Mouse (Mus musculus) hindbrain, embryonic 13.5 days (tissue): ENCODE results near the gene Fam71e1. TPM values are rescaled to one million over a fixed set of nuclear protein-coding genes. Genes with fewer than 3 reads are reported as not detected.

Experiments used
- ATAC-seq: fragments of 200-750 bp; cut with Nextera tagmentation; 2 replicates; pipeline ENCODE4 v1.8.0; 2017; ENCODE audit warnings: moderate TSS enrichment; ENCODE audit not compliant: low FRiP score
- H3K27ac ChIP-seq: fragments of 300-500 bp; sonication (generic); 2 replicates; pipeline ENCODE4 v1.5.1; 2015; ENCODE audit warnings: inconsistent platforms, mild to moderate bottlenecking, moderate library complexity
- H3K27me3 ChIP-seq: fragments of 300-500 bp; sonication (generic); 2 replicates; pipeline ENCODE4 v1.6.1; 2015; ENCODE audit warnings: mild to moderate bottlenecking, inconsistent platforms
- H3K36me3 ChIP-seq: fragments of 300-500 bp; sonication (generic); 2 replicates; pipeline ENCODE4 v1.6.1; 2015; ENCODE audit warnings: mild to moderate bottlenecking, inconsistent platforms
- H3K4me1 ChIP-seq: fragments of 300-500 bp; sonication (generic); replicated peaks from 2 replicates; pipeline ENCODE4 v1.6.1; 2015; ENCODE audit warnings: inconsistent platforms
- H3K4me2 ChIP-seq: fragments of 300-500 bp; sonication (generic); 2 replicates; pipeline ENCODE4 v1.6.1; 2015; ENCODE audit warnings: inconsistent platforms, mild to moderate bottlenecking, moderate library complexity
- H3K4me3 ChIP-seq: fragments of 300-500 bp; sonication (generic); 2 replicates; pipeline ENCODE4 v1.5.1; 2015; ENCODE audit warnings: mild to moderate bottlenecking, inconsistent platforms
- H3K9ac ChIP-seq: fragments of 300-500 bp; sonication (generic); 2 replicates; pipeline ENCODE4 v1.6.1; 2015; ENCODE audit warnings: mild to moderate bottlenecking, inconsistent platforms
- H3K9me3 ChIP-seq: fragments of 300-500 bp; sonication (generic); 2 replicates; pipeline ENCODE4 v1.6.1; 2016; ENCODE audit warnings: inconsistent platforms
- WGBS: fragments of 180-500 bp; shearing (Covaris S2); methylation state at CpG from one replicate; pipeline ENCODE4 v1.1.7; 2015; 5-methylcytosine and 5-hydroxymethylcytosine counted together
- polyA plus RNA-seq: library from polyadenylated mRNA; unstranded; fragments of >200 nt; fragmentation: Nextera tagmentation; extraction: Ambion mirVana; gene quantifications from 2 replicates; pipeline ENCODE4 v1.2.1, GENCODE M21; 2015

The Fam71e1 gene
- polyA plus RNA-seq, 1 experiment from 2014 or later: 32.2 TPM

DNA sequence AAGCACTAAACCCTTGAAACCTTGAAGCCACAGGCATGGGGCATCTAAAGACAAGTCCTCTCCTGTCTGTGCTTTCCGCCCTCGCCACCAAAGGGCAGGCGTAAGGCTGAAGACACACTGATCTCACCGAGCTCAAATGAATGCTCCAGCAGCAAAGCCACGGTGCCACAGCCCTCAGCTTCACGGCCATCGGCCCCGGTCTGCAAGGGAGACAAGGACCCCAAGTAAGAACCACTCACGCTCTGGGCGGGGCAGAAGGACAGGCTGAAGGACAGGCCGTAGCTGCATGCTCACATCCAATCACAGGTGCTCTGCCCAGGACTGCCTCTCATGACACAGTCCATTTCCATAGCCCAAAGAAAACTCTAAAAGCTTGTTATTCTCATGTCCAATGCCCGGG lies 1.7 kb upstream of the Fam71e1 start:
- H3K4me3 ChIP-seq: 0 out of 2 replicates have a peak overlapping the region, but pooled peaks have one; percentile 5
- H3K9ac ChIP-seq: peak overlapping the region; percentile 93; the same call in 1 of the 2 replicates
- H3K27ac ChIP-seq: no peak overlapping the region
- H3K4me2 ChIP-seq: peak overlapping the region; percentile 85
- WGBS: 95% methylated on average over 12 of the region's 12 CpGs
- no peak for ATAC-seq
- H3K27me3 ChIP-seq: 0 out of 2 replicates have a peak, but pooled peaks cover 3% of the 10 kb centered on the region
- peaks cover 42% of the 10 kb centered on the region for H3K4me1 ChIP-seq
- H3K36me3 ChIP-seq: peaks cover 46% of the 10 kb centered on the region
- H3K9me3 ChIP-seq: no peaks in the 10 kb centered on the region

GRCm38 (mm10) chr7:44495086-44495485 lies 1.3 kb upstream of the Fam71e1 start:
- Histone ChIP-seq H3K27ac (no peak overlapping the region), H3K36me3 (peaks cover 42% of the 10 kb centered on the region), H3K4me3 (peak overlapping the region; percentile 76), H3K4me1 (peaks cover 42% of the 10 kb centered on the region), H3K9me3 (no peaks in the 10 kb centered on the region), H3K9ac (peak overlapping the region; percentile 93), H3K4me2 (peak overlapping the region; percentile 85), H3K27me3 (0 out of 2 replicates have a peak, but pooled peaks cover 7% of the 10 kb centered on the region)
- ATAC-seq: no peak
- WGBS: 89% methylated on average over 7 of the region's 7 CpGs

- ATAC-seq: no peak
- WGBS: under 1% methylated on average over 25 of the region's 26 CpGs
- H3K9me3 ChIP-seq: no peaks in the 10 kb centered on the region
Observed at GRCm38 (mm10) chr7:44496771-44497109, 359 bp downstream of the Fam71e1 start.

GRCm38 (mm10) chr7:44497361-44498055 lies 1.1 kb downstream of the Fam71e1 start:
- 83% methylated on average over 10 of the region's 10 CpGs for WGBS
- H3K9ac ChIP-seq: peak overlapping the region; percentile 93
- peak overlapping the region; percentile 76 for H3K4me3 ChIP-seq
- peaks cover 18% of the 10 kb centered on the region for H3K36me3 ChIP-seq
- H3K27me3 ChIP-seq: 0 out of 2 replicates have a peak, but pooled peaks cover 8% of the 10 kb centered on the region
- peak overlapping the region; percentile 99 for H3K27ac ChIP-seq
- no peaks in the 10 kb centered on the region for H3K9me3 ChIP-seq
- peaks cover 31% of the 10 kb centered on the region for H3K4me1 ChIP-seq
- H3K4me2 ChIP-seq: peak overlapping the region; percentile 85
- ATAC-seq: no peak

More at GRCm38 (mm10) chr7:44496771-44497109, 359 bp downstream of the Fam71e1 start:
- H3K9ac ChIP-seq: peak overlapping the region; percentile 93
- peaks cover 26% of the 10 kb centered on the region for H3K36me3 ChIP-seq
- H3K4me3 ChIP-seq: peak overlapping the region; percentile 76
- peak overlapping the region; percentile 99 for H3K27ac ChIP-seq
- peak overlapping the region; percentile 85 for H3K4me2 ChIP-seq
- peaks cover 31% of the 10 kb centered on the region for H3K4me1 ChIP-seq
- 0 out of 2 replicates have a peak, but pooled peaks cover 8% of the 10 kb centered on the region for H3K27me3 ChIP-seq

DNA sequence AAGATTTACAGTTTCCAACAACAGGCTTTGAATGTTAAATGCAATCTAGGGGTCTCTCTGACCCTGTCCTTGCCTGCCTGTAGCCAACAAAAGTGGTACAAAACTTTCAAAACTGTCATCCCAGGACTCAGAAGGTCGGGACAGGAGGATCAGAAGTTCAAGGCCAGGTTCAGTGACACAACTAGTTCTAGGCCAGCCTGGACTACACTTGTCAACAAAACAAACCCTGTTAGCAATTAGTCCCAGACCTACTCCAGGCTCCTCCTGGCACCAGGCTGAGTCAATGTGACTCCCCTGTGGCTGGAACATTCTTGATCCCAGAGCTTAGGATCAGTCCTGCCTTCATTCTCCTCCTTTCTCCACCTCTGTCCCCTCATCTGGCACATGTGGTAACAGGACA lies 2.5 kb downstream of the Fam71e1 start:
- no peak overlapping the region for H3K4me3 ChIP-seq
- H3K27me3 ChIP-seq: 0 out of 2 replicates have a peak, but pooled peaks cover 8% of the 10 kb centered on the region
- H3K4me2 ChIP-seq: no peak overlapping the region
- no peak overlapping the region for H3K27ac ChIP-seq
- no peak overlapping the region for H3K9ac ChIP-seq
- 82% methylated on average over 1 of the region's 1 CpGs for WGBS
- H3K36me3 ChIP-seq: peaks cover 6% of the 10 kb centered on the region; the same call in 1 of the 2 replicates
- peaks cover 27% of the 10 kb centered on the region for H3K4me1 ChIP-seq
- no peaks in the 10 kb centered on the region for H3K9me3 ChIP-seq
- no peak for ATAC-seq

- no peak overlapping the region for H3K27ac ChIP-seq
- no peak for ATAC-seq
- H3K36me3 ChIP-seq: no peaks in the 10 kb centered on the region
- 0 out of 2 replicates have a peak, but pooled peaks cover 8% of the 10 kb centered on the region for H3K27me3 ChIP-seq
- WGBS: 69% methylated on average over 20 of the region's 20 CpGs
- peaks cover 19% of the 10 kb centered on the region for H3K4me1 ChIP-seq
- no peak overlapping the region for H3K9ac ChIP-seq
- no peak overlapping the region for H3K4me3 ChIP-seq
- H3K9me3 ChIP-seq: 0 out of 2 replicates have a peak, but pooled peaks cover 3% of the 10 kb centered on the region
- H3K4me2 ChIP-seq: no peak overlapping the region
Observed at GRCm38 (mm10) chr7:44500046-44500445, 3.7 kb downstream of the Fam71e1 start.

DNA sequence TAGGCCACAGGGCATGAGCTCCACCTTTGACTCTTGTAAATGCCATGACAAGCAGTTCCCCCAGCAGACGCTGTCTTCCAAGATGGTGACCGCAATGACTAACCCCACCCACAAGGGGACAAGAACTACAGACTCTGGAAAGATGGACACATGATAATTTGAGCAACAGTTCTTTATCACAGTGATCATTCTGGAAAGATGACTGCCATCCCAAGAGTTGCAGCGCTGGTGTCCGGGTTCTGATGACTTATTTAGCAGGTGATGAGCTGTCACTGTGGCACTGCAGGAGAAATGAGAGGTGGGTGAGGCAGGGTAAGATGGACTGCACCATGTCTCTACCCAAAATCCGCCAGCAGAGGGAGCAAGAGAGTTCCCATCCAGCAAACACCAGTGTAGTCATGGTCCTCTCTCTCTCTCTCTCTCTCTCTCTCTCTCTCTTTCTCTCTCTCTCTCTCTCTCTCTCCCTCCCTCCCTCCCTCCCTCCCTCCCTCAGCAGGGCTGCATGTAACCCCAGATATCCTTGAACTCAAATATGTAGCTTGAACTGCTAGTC lies 5.3 kb downstream of the Fam71e1 start:
- WGBS: 37% methylated on average over 5 of the region's 5 CpGs
- Histone ChIP-seq H3K4me3 (no peak overlapping the region), H3K9ac (no peak overlapping the region), H3K27ac (no peak overlapping the region), H3K4me2 (no peak overlapping the region), H3K27me3 (0 out of 2 replicates have a peak, but pooled peaks cover 8% of the 10 kb centered on the region), H3K36me3 (no peaks in the 10 kb centered on the region), H3K9me3 (0 out of 2 replicates have a peak, but pooled peaks cover 3% of the 10 kb centered on the region), H3K4me1 (peaks cover 11% of the 10 kb centered on the region)
- ATAC-seq: no peak

DNA sequence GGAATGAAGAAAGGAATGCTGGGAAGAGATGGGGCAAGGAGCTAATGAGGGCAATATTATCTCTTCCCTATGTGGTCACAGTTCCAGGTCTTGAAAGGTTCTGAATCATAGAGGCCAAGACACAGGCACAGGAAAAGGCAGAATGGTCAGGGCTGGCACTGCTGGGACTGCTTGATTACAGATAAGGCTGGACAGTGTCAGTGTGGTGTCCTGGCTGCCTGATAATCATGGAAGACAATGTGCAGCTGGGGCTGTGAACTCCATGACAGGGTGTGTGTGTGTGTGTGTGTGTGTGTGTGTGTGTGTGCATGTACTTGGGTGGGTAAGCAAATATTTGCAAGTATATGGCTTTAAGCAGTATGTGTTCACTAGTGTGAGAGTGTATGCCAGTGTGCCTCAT lies 11.1 kb downstream of the Fam71e1 start:
- H3K27me3 ChIP-seq: peaks cover 33% of the 10 kb centered on the region
- H3K4me2 ChIP-seq: no peak overlapping the region
- no peak overlapping the region for H3K27ac ChIP-seq
- 0 out of 2 replicates have a peak, but pooled peaks cover 3% of the 10 kb centered on the region for H3K9me3 ChIP-seq
- ATAC-seq: no peak
- no peaks in the 10 kb centered on the region for H3K4me1 ChIP-seq
- H3K9ac ChIP-seq: no peak overlapping the region
- H3K4me3 ChIP-seq: no peak overlapping the region
- no peaks in the 10 kb centered on the region for H3K36me3 ChIP-seq

- Histone ChIP-seq H3K4me1 (peaks cover 5% of the 10 kb centered on the region), H3K27ac (no peak overlapping the region), H3K9ac (no peak overlapping the region), H3K9me3 (no peaks in the 10 kb centered on the region), H3K4me3 (no peak overlapping the region), H3K27me3 (peaks cover 57% of the 10 kb centered on the region), H3K36me3 (no peaks in the 10 kb centered on the region), H3K4me2 (no peak overlapping the region)
- WGBS: 73% methylated on average over 9 of the region's 9 CpGs
- no peak for ATAC-seq
Observed at GRCm38 (mm10) chr7:44519240-44519913, 23.0 kb downstream of the Fam71e1 start.

DNA sequence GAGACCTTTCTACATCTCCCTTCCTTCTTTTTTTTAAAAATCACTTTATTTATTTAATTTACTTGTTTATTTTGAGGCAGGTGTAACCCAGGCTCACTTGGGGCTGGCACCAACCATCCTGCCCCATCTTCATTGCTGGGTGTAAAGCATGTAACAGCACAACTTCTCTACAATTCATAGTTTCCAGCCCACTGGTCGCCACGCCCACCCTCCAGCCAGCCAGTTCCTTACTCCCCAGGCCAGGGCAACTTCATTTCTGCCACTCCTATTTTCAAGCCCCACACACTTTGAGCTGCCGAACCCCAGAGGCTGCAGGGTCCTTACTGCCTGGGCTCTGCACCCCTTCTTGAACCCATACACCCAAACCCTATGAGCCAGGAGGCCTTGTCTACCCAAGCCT lies 24.6 kb downstream of the Fam71e1 start:
- Histone ChIP-seq H3K27me3 (peaks cover 69% of the 10 kb centered on the region), H3K9me3 (no peaks in the 10 kb centered on the region), H3K36me3 (no peaks in the 10 kb centered on the region), H3K4me1 (peaks cover 13% of the 10 kb centered on the region), H3K9ac (no peak overlapping the region), H3K4me3 (no peak overlapping the region), H3K27ac (no peak overlapping the region), H3K4me2 (no peak overlapping the region)
- 65% methylated on average over 3 of the region's 3 CpGs for WGBS
- no peak for ATAC-seq

GRCm38 (mm10) chr7:44521710-44522109 lies 25.3 kb downstream of the Fam71e1 start:
- peak overlapping the region; percentile 24; the same call in 1 of the 2 replicates for H3K9ac ChIP-seq
- no peak overlapping the region for H3K27ac ChIP-seq
- no peak overlapping the region for H3K4me3 ChIP-seq
- ATAC-seq: 0 out of 2 replicates have a peak, but pooled peaks have one; percentile 36
- H3K4me2 ChIP-seq: peak overlapping the region; percentile 31
- H3K36me3 ChIP-seq: no peaks in the 10 kb centered on the region
- 3% methylated on average over 20 of the region's 20 CpGs for WGBS
- peaks cover 13% of the 10 kb centered on the region for H3K4me1 ChIP-seq
- H3K9me3 ChIP-seq: no peaks in the 10 kb centered on the region
- peaks cover 72% of the 10 kb centered on the region for H3K27me3 ChIP-seq

GRCm38 (mm10) chr7:44523056-44523455 lies 26.7 kb downstream of the Fam71e1 start:
- H3K27ac ChIP-seq: no peak overlapping the region
- no peak overlapping the region for H3K4me2 ChIP-seq
- H3K4me3 ChIP-seq: no peak overlapping the region
- WGBS: 89% methylated on average over 2 of the region's 2 CpGs
- no peaks in the 10 kb centered on the region for H3K9me3 ChIP-seq
- H3K9ac ChIP-seq: no peak overlapping the region
- peaks cover 19% of the 10 kb centered on the region for H3K4me1 ChIP-seq
- peaks cover 73% of the 10 kb centered on the region for H3K27me3 ChIP-seq
- H3K36me3 ChIP-seq: no peaks in the 10 kb centered on the region
- no peak for ATAC-seq
